Mouse (Mus musculus): ENCODE measurements around the gene Meis1.

DNA sequence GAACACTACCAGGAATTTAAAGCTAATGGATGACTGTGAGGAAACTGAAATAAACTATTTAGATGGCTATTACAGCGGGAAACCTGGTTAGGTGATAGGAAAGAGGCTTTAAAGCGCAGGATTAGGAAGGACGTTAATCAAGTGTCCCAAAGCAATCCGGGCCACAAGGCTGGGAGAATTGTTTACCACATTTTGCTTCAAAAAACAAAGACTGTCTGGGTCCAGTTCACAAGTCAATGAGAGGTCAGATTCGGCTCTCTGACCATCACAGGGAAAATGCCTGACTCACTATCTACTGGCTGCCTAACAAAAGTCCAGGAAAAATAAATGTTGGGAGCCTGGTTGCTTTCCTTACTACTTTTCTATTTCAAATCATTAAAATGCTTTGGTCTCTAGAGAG lies 4.6 kb upstream of the Meis1 start:
- TF ChIP-seq CTCF (IDR thresholded peaks at IDR 0.05; ENCODE audit: low read depth) (no peak), EP300 (IDR thresholded peaks at IDR 0.05; ENCODE audit: low read depth) (no peak)
